Mouse (Mus musculus) embryonic facial prominence, embryonic 12.5 days (tissue): ENCODE data around the gene Mier3. TPM values are rescaled to one million over a fixed set of nuclear protein-coding genes. Genes with fewer than 3 reads are reported as not detected.
"Not testable (repeated sequence)": the region's sequence is repeated elsewhere in the genome, so short reads cannot be mapped to it uniquely, and the experiment has no call there.

Source experiments
- ATAC-seq: fragments of 200-750 bp; cut with Nextera tagmentation; 2 replicates; pipeline ENCODE4 v1.8.0; 2017; ENCODE audit not compliant: insufficient number of reproducible peaks, insufficient read depth, low FRiP score, low TSS enrichment
- H3K27ac ChIP-seq: fragments of 300-500 bp; sonication (generic); 2 replicates; pipeline ENCODE4 v1.5.1; 2016; ENCODE audit warnings: mild to moderate bottlenecking
- H3K27me3 ChIP-seq: fragments of 300-500 bp; sonication (generic); 2 replicates; pipeline ENCODE4 v1.6.1; 2016; ENCODE audit warnings: mild to moderate bottlenecking, moderate library complexity
- H3K36me3 ChIP-seq: fragments of 300-500 bp; sonication (generic); 2 replicates; pipeline ENCODE4 v1.6.1; 2016; ENCODE audit warnings: mild to moderate bottlenecking
- H3K4me1 ChIP-seq: fragments of 300-500 bp; sonication (generic); 2 replicates; pipeline ENCODE4 v1.6.1; 2016
- H3K4me2 ChIP-seq: fragments of 300-500 bp; sonication (generic); replicated peaks from 2 replicates; pipeline ENCODE4 v1.6.1; 2016; ENCODE audit warnings: mild to moderate bottlenecking, moderate library complexity
- H3K4me3 ChIP-seq: fragments of 300-500 bp; sonication (generic); 2 replicates; pipeline ENCODE4 v1.5.1; 2016; ENCODE audit warnings: mild to moderate bottlenecking
- H3K9ac ChIP-seq: fragments of 300-500 bp; sonication (generic); 2 replicates; pipeline ENCODE4 v1.6.1; 2016; ENCODE audit warnings: mild to moderate bottlenecking, moderate library complexity
- H3K9me3 ChIP-seq: fragments of 300-500 bp; sonication (generic); 2 replicates; pipeline ENCODE4 v1.6.1; 2016; ENCODE audit warnings: mild to moderate bottlenecking, moderate library complexity
- WGBS: fragments of 180-500 bp; shearing (Covaris S2); methylation state at CpG from one replicate; pipeline ENCODE4 v1.1.7; 2016; 5-methylcytosine and 5-hydroxymethylcytosine counted together
- polyA plus RNA-seq: library from polyadenylated mRNA; unstranded; fragments of >200 nt; fragmentation: Nextera tagmentation; extraction: Ambion mirVana; gene quantifications from 2 replicates; pipeline ENCODE4 v1.2.1, GENCODE M21; 2016

The Mier3 gene
- polyA plus RNA-seq, 1 experiment from 2014 or later, result 28.3 TPM

DNA sequence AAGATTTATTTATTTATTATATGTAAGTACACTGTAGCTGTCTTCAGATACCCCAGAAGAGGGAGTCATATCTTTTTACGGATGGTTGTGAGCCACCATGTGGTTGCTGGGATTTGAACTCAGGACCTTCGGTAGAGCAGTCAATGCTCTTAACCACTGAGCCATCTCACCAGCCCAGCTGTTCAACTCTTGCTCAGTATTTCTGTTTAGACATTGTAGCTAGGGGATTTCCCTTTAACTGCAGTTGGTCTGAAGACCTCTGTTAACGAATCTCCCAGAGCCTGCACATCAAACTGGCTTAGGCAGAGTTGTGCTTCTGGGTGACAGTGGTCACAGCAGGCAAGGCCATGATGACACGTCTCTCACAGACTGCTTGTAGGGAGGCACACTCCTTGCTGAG, 23.2 kb downstream of the Mier3 start:
- not testable (repeated sequence) for ATAC-seq

GRCm38 (mm10) chr13:111710531-111710930, 29.8 kb downstream of the Mier3 start:
- 92% methylated on average over 4 of the region's 4 CpGs for WGBS
- Histone ChIP-seq H3K4me1 (no peaks in the 10 kb centered on the region), H3K27me3 (no peaks in the 10 kb centered on the region), H3K9me3 (no peaks in the 10 kb centered on the region), H3K4me2 (no peak overlapping the region), H3K9ac (no peak overlapping the region), H3K27ac (no peak overlapping the region), H3K4me3 (no peak overlapping the region), H3K36me3 (peaks cover 91% of the 10 kb centered on the region)
- no peak for ATAC-seq

More for the DNA sequence above, 23.2 kb downstream of the Mier3 start:
- not testable (repeated sequence) for H3K27ac ChIP-seq, H3K9ac ChIP-seq, H3K27me3 ChIP-seq, H3K4me2 ChIP-seq, H3K9me3 ChIP-seq, H3K4me3 ChIP-seq, H3K4me1 ChIP-seq
- H3K36me3 ChIP-seq, result peaks cover 68% of the 10 kb centered on the region
- WGBS, result 90% methylated on average over 4 of the region's 4 CpGs

GRCm38 (mm10) chr13:111719726-111720125, 38.9 kb downstream of the Mier3 start:
- Histone ChIP-seq H3K4me2 (no peak overlapping the region), H3K27me3 (no peaks in the 10 kb centered on the region), H3K27ac (no peak overlapping the region), H3K9ac (no peak overlapping the region), H3K36me3 (peaks cover 21% of the 10 kb centered on the region), H3K4me3 (no peak overlapping the region), H3K4me1 (no peaks in the 10 kb centered on the region), H3K9me3 (no peaks in the 10 kb centered on the region)
- WGBS, result 69% methylated on average over 9 of the region's 9 CpGs
- ATAC-seq, result no peak

- H3K9ac ChIP-seq, result peak overlapping the region; percentile 48
- peak overlapping the region; percentile 48 for H3K4me3 ChIP-seq
- no peak for ATAC-seq
- H3K9me3 ChIP-seq, result peaks cover 4% of the 10 kb centered on the region; the same call in 1 of the 2 replicates
- peak overlapping the region; percentile 79 for H3K4me2 ChIP-seq
- no peaks in the 10 kb centered on the region; the same call in 1 of the 2 replicates for H3K4me1 ChIP-seq
- H3K27ac ChIP-seq, result peak overlapping the region; percentile 74
- H3K36me3 ChIP-seq, result 0 out of 2 replicates have a peak, but pooled peaks cover under 1% of the 10 kb centered on the region
- under 1% methylated on average over 18 of the region's 18 CpGs for WGBS
- no peaks in the 10 kb centered on the region for H3K27me3 ChIP-seq
Measured at GRCm38 (mm10) chr13:111724811-111725164, 44.0 kb downstream of the Mier3 start.

DNA sequence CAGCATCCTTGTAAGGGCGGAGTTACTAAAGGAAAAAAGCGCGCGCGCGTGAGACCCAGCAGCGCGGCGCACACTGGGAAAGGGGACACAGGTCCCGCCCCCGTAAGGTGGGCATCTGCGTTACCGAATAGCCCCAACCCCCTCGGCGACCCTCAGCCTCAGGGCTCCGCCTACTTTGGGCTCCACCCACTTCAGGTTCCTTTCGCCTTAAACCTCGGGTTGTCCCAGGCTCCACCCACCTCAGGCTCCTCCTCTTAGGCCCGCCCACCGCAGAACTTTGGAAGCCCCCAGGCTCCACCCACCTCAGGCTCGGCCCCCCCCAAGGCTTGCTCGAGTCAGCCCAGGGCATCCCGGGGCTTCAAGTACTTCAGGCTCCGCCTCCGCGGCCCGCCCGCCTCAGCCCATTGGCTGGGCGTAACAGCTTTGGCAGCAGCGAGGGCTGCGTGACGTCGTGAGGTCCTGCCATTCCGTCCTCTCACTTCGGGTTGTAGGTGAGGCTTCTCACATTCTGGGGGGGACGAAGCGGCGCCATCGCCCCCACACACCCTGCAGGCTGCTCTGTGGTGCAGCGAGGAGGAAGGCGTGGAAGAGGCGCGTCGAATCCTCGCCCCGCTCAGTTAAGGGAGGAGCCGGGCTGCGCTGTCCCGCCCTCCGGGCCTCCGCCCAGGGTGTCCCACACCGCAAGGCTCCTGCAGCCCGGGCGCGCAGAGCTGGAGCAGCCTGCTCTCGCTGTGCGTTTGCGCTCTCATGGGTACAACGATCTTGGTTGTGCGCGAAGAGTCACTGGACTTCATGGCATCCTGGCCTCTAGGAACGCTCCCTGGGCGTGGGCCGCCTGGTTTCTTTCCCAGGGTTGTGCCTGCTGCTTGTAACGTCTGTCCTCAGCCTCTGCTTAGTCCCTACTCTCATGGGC, 44.6 kb downstream of the Mier3 start:
- Histone ChIP-seq H3K27ac (peak overlapping the region; percentile 74), H3K4me2 (peak overlapping the region; percentile 79), H3K9ac (peak overlapping the region; percentile 60), H3K4me1 (no peaks in the 10 kb centered on the region; the same call in 1 of the 2 replicates), H3K27me3 (no peaks in the 10 kb centered on the region), H3K9me3 (peaks cover 4% of the 10 kb centered on the region; the same call in 1 of the 2 replicates), H3K4me3 (peak overlapping the region; percentile 48), H3K36me3 (no peaks in the 10 kb centered on the region)
- under 1% methylated on average over 64 of the region's 65 CpGs for WGBS
- peak; percentile 99 for ATAC-seq

DNA sequence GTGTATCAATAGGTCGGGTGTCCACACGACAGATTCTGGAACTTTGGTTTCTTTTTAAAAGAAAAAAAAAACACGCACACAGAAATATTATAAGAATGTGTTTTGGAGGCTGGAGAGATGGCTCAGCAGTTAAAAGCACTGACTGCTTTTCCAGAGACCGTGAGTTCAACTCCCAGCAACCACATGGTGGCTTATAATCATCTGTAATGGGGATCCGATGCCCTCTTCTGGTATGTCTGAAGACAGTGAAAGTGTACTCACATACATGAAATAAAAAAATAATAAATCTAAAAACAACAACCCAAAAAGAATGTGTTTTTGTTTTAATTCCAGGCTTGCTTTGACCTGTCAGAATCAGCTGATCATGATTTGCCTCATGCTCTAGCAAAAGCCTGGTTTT, 46.1 kb downstream of the Mier3 start:
- Histone ChIP-seq H3K4me3 (no peak overlapping the region), H3K9me3 (peaks cover 4% of the 10 kb centered on the region; the same call in 1 of the 2 replicates), H3K4me2 (no peak overlapping the region), H3K27ac (no peak overlapping the region), H3K4me1 (no peaks in the 10 kb centered on the region; the same call in 1 of the 2 replicates), H3K9ac (no peak overlapping the region), H3K36me3 (no peaks in the 10 kb centered on the region), H3K27me3 (no peaks in the 10 kb centered on the region)
- 89% methylated on average over 5 of the region's 5 CpGs for WGBS
- no peak for ATAC-seq

- H3K27ac ChIP-seq, result no peak overlapping the region
- H3K4me2 ChIP-seq, result no peak overlapping the region
- WGBS, result 80% methylated on average over 7 of the region's 7 CpGs
- H3K4me3 ChIP-seq, result no peak overlapping the region
- ATAC-seq, result no peak
- no peak overlapping the region for H3K9ac ChIP-seq
- H3K27me3 ChIP-seq, result no peaks in the 10 kb centered on the region
- H3K9me3 ChIP-seq, result peaks cover 4% of the 10 kb centered on the region; the same call in 1 of the 2 replicates
- no peaks in the 10 kb centered on the region for H3K36me3 ChIP-seq
- no peaks in the 10 kb centered on the region for H3K4me1 ChIP-seq
Measured at GRCm38 (mm10) chr13:111741204-111741990, 60.6 kb downstream of the Mier3 start.

- no peak for ATAC-seq
- Histone ChIP-seq H3K27ac (no peak overlapping the region), H3K9ac (no peak overlapping the region), H3K36me3 (no peaks in the 10 kb centered on the region), H3K9me3 (peaks cover 4% of the 10 kb centered on the region; the same call in 1 of the 2 replicates), H3K4me2 (no peak overlapping the region), H3K4me3 (no peak overlapping the region), H3K27me3 (no peaks in the 10 kb centered on the region), H3K4me1 (no peaks in the 10 kb centered on the region)
- WGBS, result 58% methylated on average over 6 of the region's 6 CpGs
Measured at GRCm38 (mm10) chr13:111741991-111742615, 61.3 kb downstream of the Mier3 start.

DNA sequence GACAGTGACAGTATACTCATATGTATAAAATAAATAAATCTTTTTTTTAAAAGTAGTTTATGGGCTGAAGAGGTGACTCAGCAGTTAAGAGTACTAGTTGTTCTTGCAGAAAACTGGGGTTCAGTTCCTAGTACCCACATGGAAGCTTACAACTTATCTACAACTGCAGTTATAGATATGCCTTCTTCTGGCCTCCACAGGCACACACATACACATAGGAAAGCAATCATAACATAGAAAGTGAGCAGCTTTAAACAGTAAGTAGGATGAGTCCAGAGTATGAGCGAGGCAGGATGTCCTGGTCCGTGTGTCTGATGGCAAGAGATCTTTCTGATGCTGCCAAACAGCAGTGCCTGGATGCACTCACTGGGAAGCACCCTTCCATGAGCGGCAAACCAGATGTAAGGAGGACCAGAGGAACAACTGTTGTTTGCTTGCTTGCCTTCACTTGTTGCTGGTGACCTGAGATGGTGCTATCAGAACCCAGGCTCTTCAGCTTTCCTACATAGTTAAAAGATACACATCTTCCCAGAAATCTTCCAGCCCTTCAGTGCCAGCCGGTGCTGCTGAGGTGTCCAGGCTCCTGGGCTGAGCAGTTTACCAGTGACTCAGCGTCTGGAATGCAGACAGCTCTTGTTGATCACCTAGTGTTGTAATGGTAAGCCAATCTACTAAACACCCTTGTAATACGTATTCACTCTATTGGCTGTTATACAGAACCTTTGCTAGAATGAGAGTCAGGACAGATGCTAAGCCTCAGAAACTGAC, 63.6 kb downstream of the Mier3 start:
- no peak overlapping the region for H3K4me3 ChIP-seq
- no peaks in the 10 kb centered on the region for H3K9me3 ChIP-seq
- no peak overlapping the region for H3K9ac ChIP-seq
- H3K4me2 ChIP-seq, result no peak overlapping the region
- H3K27me3 ChIP-seq, result no peaks in the 10 kb centered on the region
- peaks cover 8% of the 10 kb centered on the region for H3K36me3 ChIP-seq
- WGBS, result 80% methylated on average over 6 of the region's 6 CpGs
- no peak for ATAC-seq
- no peak overlapping the region for H3K27ac ChIP-seq
- no peaks in the 10 kb centered on the region for H3K4me1 ChIP-seq

- H3K36me3 ChIP-seq, result peaks cover 16% of the 10 kb centered on the region
- H3K27ac ChIP-seq, result no peak overlapping the region
- no peaks in the 10 kb centered on the region for H3K27me3 ChIP-seq
- no peak overlapping the region for H3K4me2 ChIP-seq
- WGBS, result 79% methylated on average over 7 of the region's 7 CpGs
- ATAC-seq, result no peak
- H3K4me3 ChIP-seq, result no peak overlapping the region
- no peaks in the 10 kb centered on the region for H3K4me1 ChIP-seq
- no peaks in the 10 kb centered on the region for H3K9me3 ChIP-seq
- H3K9ac ChIP-seq, result no peak overlapping the region
Measured at GRCm38 (mm10) chr13:111745216-111745615, 64.4 kb downstream of the Mier3 start.

DNA sequence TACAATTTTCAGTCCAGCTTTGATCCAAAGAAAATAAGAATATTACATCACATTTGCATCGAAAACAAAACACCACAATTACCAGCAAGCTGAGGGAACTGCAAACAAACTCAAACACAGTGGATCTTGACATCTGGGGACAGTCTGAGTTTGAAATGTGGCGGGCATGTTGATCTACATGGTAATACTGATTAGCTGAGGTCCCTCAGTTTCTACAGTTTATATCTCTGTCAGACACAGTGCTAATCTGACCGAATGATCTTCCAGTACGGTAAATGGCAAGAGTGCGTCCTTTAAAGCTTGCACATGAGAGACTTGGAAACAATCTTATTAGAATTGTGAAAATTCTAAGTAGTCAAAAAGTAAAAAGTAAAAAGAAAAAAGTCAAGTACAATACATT, 66.1 kb downstream of the Mier3 start:
- no peak for ATAC-seq
- no peak overlapping the region for H3K4me2 ChIP-seq

More for the DNA sequence above, 66.1 kb downstream of the Mier3 start:
- H3K9me3 ChIP-seq, result no peaks in the 10 kb centered on the region
- no peaks in the 10 kb centered on the region for H3K27me3 ChIP-seq
- H3K36me3 ChIP-seq, result peaks cover 30% of the 10 kb centered on the region
- H3K27ac ChIP-seq, result no peak overlapping the region
- H3K4me1 ChIP-seq, result no peaks in the 10 kb centered on the region
- no peak overlapping the region for H3K4me3 ChIP-seq
- WGBS, result 92% methylated on average over 5 of the region's 5 CpGs
- no peak overlapping the region for H3K9ac ChIP-seq
